Mouse (Mus musculus) MEL-GATA-1-ER (cell line): ENCODE data around the gene Pfn2.
A peak's percentile ranks its signal among the peaks of the same experiment; 100 is the strongest.
"Not testable (repeated sequence)": the region's sequence is repeated elsewhere in the genome, so short reads cannot be mapped to it uniquely, and the experiment has no call there.

ENCODE experiments used
- DNase-seq: peaks from one replicate; pipeline ENCODE4 v3.0.0-alpha.2; 2012; ENCODE audit warnings: low read depth; ENCODE audit errors: extremely low read depth

Pfn2 gene

GRCm38 (mm10) chr3:57847760-57848185 is at the start of gene Pfn2:
TSS of gene Pfn2 (minus strand) at chr3:57848079.
- peak; percentile 12 for DNase-seq

GRCm38 (mm10) chr3:57882945-57883344 is 35.1 kb upstream of the Pfn2 start:
- DNase-seq = no peak

GRCm38 (mm10) chr3:57846912-57847759 is 743 bp downstream of the Pfn2 start:
- DNase-seq = no peak

GRCm38 (mm10) chr3:57846662-57846911 is 1.3 kb downstream of the Pfn2 start:
- no peak for DNase-seq

- peak; percentile 18 for DNase-seq
These were observed 1.9 kb downstream of the Pfn2 start for GRCm38 (mm10) chr3:57845786-57846661.

- peak; percentile 19 for DNase-seq
These were observed 4.1 kb downstream of the Pfn2 start for GRCm38 (mm10) chr3:57843775-57844174.

- no peak for DNase-seq
These were observed 11.0 kb downstream of the Pfn2 start for GRCm38 (mm10) chr3:57836911-57837310.

GRCm38 (mm10) chr3:57833585-57833984 is 14.3 kb downstream of the Pfn2 start:
- no peak for DNase-seq

- DNase-seq = no peak
These were observed 22.0 kb downstream of the Pfn2 start for GRCm38 (mm10) chr3:57825866-57826265.

GRCm38 (mm10) chr3:57815447-57815846 is 32.4 kb downstream of the Pfn2 start:
- no peak for DNase-seq

- DNase-seq = not testable (repeated sequence)
These were observed 52.8 kb downstream of the Pfn2 start for GRCm38 (mm10) chr3:57795071-57795470.
